Mouse (Mus musculus) embryonic fibroblast, embryonic 13.5 days (primary cell): ENCODE results near the gene Nktr.

Experiments
- CTCF ChIP-seq: IDR thresholded peaks from 2 replicates; pipeline ENCODE4 v1.5.1; 2011; ENCODE audit warnings: mild to moderate bottlenecking, control low read depth, low read length, moderate library complexity, borderline replicate concordance; ENCODE audit not compliant: insufficient read depth
- POLR2A ChIP-seq: IDR thresholded peaks from 2 replicates; pipeline ENCODE4 v1.6.1; 2011; ENCODE audit warnings: low read depth, mild to moderate bottlenecking, control low read depth, low read length, moderate library complexity

- no peak for TF ChIP-seq CTCF
- no peak for TF ChIP-seq POLR2A
Observed at GRCm38 (mm10) chr9:121682037-121682680, 36.8 kb upstream of the Nktr start.
